Mouse (Mus musculus) layer of hippocampus, adult 18-20 months (tissue): Measurements from ENCODE around the gene Nck2. TPM values are rescaled to one million over a fixed set of nuclear protein-coding genes. Genes with fewer than 3 reads are reported as not detected.

Source experiments
- DNase-seq, 2 experiments: peaks; one replicate each; pipeline ENCODE4 v3.0.0; 2022; ENCODE audit warnings: low spot score in 2 of 2
- long read RNA-seq: library from polyadenylated mRNA; stranded (forward); transcript quantifications from one replicate; pipeline ENCODE4 v2.0.0, GENCODE M21; 2021
- total RNA-seq, 2 experiments: library from RNA; stranded (reverse); gene quantifications; 2 replicates each; pipeline ENCODE4 v1.2.3; 2021

Gene Nck2
- total RNA-seq = 10 to 100 TPM; 48.9 to 54.9 TPM
- long read RNA-seq, transcript Nck2-201 (5 exons, 2,772 nt) = major isoform, 93 of 108 reads
- long read RNA-seq, partial matches to known transcripts = 2 of 108 reads
- long read RNA-seq, other reads (novel, unspliced or antisense) = 13 of 108 reads

DNA sequence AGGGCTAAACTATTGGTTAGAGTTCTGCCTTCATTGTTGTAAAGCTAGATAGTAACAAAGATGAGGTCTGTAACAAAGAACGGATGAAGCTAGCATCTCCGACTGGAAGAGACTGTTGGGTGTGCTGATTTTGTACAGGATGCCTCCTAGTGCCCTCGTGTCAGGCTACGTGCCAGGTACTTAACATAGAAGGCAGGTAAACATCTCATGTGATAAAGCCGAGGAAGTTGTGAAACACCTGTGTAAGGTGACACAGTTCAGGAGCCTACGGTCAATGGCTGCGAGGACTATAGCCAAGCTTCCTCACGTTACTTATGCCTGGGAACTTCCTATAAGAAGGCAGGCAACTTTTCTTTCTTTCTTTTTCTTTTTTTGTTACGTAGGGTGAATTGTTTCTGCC lies at the start of gene Nck2:
Gene Nck2 (plus strand): TSS at position 49 of the 400 bp plus-strand sequence.
- no peak for DNase-seq

DNA sequence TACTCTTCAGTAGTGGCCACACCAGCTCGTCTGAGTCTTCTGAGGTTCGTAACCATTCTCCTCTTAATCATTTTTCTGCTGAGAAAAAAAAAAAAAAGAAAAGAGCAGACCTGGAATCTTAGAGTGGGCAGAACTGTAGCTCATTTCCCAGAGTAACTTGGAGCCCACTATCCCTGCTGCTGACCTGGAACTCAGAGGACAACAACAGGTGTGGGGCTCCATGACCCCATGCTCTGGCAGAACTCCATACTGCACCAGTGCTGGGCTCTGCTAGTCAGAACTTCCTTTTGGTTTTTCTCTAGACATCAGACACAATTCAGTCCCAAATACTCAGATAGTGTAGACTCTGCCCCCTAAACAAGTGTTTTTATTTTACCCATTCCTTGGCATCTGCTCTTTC lies 49.3 kb upstream of the Nck2 start:
- DNase-seq = no peak

DNA sequence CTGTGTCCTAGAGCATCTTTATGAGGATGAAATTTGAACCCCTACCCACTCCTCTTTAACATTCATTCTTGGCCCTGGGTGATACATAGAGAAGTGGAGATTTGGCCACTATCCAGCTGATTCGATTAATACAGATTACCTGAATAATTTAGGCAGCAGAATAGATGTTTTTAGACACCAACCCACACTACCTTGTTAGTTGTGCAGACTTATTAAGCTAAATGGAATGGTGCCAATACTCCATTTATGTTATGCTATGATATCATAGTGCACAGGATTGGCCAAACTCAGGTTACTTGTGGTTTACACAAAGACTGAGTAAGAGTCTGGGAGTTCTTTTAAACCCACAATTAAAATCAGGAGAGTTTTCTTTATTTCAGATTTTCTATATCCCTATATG lies 48.6 kb upstream of the Nck2 start:
- no peak for DNase-seq

DNA sequence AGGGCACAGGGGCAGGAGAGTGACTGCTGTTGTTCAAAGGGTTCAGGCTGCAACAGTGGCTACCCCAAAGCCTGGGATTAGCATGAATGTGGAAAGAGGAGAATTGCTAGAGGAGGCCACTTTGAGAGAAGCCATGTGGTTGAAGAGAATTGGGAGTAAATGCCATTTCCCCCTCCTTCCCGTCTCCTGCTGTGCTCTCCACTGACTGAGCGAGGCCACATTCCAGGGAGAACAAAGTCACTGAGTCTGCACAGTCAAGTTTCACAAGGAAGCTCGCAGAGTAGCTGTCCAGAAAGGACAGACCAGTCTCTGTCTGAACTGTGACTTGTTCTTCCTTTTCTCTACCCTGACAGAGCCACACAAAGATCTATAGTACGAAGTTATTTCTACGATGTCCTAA lies 47.9 kb upstream of the Nck2 start:
- DNase-seq = no peak

DNA sequence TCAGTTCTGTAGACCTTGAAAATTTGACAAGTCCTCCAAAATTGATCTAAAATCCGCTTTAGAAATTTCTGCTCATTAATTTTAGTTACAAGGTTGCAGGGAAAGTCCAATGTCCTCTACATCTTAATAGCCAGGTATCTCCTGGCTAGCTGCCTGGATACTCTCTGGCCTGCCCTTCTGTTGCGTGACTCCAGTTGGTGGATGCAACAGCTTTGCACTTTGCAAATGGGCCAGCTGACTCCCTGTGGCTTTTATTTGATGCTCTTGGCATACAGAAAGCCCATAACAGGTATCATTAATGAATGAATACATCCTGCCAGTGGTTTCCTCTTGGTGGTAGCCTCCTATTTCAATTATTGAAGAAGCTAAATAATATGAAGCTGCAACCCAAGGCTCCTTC lies 47.3 kb upstream of the Nck2 start:
- no peak for DNase-seq

DNA sequence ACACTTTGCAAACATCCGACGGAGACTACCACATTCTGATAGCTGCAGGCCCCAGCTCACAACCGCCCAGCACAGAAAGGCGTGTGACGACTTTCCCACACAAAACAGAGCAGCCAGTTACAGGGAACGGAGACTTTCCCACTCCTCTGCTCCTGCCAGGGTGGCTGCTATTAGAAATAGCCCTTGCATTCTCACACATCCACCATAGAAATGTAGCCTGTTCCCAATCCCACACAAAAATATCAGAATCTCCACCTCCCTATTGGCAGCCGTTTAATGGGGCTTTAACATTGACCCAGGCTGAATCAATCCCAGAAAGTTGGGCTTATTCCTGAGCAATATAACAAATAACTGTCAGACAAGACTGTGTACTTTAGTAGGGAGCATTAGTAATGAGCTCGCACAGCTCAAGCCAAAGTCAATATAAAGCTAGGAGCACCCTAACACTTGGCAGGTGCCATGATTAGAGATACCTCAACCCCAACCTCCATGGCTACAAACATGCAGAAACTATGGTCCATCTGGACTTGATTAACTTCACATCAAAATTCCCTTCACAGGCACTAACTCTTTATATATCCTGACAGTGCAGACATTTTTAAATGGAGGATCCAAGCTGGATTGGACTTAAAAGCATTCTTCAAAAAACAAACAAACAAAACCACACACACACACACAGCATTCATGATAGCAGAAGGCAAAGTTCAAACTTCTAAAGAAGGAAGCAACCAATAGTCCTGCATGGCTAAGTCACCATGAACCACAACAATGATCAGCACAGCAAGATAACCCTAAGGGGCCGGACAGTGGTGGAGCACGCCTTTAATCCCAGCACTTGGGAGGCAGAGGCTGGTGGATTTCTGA lies 45.4 kb upstream of the Nck2 start:
- no peak for DNase-seq

DNA sequence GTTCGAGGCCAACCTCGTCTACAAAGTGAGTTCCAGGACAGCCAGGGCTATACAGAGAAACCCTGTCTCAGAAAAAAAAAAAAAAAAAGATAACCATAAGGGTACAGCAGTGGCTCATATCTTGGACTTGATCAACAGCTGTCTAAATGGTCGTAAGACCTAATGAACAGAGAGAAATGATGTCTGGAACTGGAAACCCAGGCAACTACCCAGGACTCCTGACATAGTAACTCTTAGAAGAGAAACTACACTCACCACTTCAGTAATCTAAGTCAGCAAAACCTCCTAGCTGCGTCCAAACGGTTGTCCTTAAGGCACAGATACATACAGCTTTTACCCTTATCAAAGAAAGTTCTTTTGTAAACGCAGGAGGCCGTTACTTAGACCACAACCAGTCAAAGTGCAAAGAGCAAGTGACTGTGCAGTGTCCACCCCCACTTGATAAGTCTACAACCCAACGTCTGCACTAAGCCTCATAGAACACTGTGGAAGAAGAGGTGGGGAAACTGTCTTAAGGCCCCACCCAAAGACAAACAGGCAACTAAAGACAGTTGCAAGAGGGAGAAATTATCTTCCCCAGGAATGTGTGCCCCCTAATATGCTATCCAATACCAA lies 44.7 kb upstream of the Nck2 start:
- DNase-seq = no peak

DNA sequence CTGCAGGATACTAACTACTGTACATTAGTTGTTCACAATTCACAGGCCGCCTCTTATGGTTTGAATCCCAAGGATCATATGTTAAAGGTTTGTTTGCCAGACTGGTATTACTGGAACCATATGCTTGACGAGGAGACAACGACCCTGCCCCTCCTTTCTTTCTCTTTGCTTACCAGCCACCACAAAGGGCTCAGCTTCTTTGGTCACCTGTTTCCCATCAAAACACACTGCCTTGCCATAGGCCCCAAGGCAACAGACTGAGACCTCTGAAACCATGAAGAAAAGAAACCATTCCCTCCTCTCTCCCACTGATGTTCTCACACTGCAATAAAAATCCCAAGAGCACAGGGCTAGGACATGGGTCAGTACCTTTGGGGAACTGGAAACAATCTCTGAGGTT lies 43.7 kb upstream of the Nck2 start:
- no peak for DNase-seq

DNA sequence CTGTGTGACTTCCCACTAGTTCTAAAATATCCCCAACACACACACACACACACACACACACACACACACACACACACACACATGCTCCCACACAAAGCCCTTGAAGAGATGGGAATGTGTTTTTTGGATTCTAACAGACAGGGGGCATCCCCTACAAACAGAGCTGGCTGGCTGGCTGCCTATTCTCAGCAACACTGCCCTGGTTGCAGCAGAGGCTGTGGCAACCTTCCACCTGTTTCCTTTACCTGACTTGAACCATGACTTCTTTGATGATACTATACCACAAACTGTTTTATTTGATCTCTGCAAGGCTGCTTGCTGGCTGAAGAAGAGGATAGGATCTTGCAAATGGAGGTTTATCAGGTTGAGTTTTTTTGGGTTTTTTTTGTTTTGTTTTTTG lies 41.0 kb upstream of the Nck2 start:
- no peak for DNase-seq

DNA sequence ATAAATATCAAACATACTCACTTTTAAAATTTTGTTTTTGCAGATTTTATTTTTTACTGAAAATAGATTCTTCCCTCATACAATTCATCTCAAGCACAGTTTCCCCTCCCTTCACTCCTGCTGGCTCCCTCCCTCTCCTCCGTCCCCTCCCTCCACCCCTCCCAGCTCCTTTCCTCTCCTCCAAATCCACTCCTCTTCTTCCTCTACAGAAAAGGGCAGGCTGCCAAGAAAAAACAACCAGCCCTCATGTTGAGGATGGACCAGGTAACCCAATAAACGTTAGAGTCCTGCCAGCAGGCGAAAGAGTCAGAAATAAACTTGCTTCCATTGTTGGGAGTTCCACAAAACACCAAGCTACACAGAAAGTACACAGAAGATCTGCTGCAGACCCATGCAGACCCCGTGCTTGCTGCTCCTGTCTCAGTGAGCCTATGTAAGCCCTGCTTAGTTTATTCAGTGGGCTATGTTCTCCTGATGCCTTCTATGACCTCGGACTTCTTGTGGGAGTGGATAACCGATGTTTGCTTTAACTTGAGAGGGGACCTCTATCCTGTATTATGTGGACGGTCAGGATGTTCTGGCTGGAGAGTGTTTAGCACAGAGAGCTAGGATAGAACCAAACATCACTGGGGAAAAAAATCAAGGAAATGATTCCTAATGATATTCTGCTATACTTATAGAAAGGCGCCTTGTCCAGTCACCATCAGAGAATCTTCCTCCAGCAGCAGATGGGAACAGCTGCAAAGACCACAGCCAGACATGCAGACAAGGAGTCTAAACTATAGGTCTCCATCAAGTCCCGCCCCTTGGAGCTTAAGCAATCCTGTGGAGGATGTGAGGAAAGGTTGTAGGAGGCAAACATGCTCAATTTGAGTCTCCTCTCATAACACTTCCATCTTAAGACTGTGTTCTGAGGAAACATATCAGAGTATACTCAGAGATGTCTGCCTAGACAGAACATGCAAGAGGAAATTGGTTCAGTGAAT lies 39.4 kb upstream of the Nck2 start:
- DNase-seq = no peak

DNA sequence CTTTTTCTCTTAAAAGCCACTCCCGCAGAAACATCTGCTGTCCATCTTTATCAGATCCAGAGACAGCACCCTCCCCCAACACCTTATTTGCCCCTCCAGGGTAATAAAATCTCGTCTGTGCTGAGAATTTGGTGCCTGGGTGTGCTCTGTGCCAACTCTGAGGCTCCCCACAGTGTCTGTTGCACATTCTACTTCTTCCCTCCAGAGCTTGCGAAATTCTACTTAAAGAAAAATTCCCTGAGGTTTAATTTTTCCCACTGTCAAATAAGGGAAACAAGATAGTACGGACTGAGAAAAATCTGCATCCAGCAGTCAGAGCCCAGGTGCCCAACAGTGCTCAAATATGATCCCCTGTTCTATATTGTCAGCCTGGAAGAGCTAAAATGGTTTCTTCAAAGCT lies 35.4 kb upstream of the Nck2 start:
- no peak for DNase-seq

DNA sequence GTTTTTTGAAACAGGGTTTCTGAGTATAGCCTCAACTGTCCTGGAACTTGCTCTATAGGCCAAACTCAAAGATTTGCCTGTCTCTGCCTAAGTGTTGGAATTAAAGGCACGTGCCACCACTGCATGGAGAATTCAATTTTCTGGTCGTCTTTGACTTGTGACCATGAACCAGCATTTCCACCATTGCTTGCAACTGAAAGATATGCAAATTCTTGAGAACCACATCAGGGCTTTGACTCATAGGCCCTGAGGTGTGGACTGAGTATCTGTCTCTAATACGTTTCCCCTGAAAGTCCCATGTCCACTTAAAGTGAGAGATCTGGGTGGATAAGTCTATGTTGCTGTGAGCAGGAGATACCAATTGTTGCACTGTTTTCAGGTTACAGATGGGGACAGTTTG lies 31.6 kb upstream of the Nck2 start:
- DNase-seq = no peak

DNA sequence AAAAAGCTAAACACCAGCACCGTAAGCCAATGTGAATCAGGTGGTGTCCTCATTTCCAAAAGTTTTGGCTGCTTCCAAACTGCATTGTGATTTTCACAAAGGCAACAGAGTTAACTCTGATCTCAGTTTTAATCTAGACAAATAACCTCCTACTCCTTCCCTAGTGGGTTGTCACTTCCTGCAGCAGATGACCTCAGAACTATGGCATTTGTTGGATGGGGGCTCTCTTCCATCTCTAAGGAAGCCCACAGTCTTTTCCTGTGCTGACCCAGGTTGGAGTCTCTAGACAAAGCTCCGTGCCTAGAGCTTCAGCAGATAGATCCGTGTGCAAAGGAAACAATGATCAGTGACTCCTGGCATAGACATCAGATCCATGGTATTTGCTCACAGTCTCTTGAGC lies 31.1 kb upstream of the Nck2 start:
- no peak for DNase-seq

DNA sequence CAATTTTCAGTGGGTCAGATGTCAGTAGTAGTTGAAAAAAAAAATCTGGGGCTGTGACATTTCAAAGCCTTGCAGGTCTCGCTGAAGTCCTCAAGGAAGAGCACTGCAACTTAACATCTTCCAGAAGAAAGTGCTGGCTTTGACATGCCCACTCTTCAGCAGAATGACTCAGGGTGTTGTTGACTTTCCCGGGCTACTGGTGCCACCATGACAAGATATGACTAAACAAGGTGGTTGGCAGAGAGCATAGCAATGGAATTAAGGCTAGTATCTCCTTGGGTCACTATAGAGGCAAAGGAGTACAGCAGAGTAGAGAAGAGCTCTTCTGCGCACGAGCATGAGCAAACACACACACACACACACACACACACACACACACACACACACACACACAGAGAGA lies 30.6 kb upstream of the Nck2 start:
- DNase-seq = no peak

DNA sequence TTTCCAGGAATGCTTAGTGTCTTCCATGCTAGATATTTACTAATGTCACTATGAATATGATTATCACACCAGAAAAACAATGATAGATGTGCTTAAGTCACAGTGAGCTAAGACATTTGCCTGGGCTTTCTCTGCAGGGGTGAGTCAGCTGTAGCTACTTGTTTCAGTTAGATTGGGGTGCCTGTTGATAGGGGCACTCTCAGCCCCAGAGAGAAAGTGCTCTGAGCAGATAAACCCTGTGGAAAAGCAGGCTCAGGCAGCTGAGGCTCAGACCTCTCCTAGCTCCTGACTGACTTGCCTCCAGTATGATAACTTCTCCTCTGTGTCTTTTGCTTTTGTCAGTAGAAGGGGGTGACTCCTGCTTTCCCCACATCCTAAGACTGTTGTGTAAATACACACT lies 30.2 kb upstream of the Nck2 start:
- no peak for DNase-seq

DNA sequence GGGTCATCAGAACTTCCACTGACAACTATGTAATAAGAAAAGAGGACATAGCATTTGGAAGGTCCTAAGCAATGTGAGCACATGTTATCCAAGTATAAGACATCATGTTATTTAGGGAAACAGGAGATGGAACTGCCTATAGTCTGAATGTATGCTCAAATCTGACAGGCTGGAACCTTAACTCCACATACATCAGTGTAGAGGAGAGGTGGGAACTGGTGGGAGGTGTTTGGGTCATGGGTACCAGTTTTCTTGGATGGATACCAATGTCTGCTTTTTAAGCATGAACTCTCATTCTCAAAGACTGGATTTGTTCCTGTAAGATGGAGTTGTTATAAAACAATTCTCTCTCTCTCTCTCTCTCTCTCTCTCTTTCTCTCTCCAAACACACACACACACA lies 29.4 kb upstream of the Nck2 start:
- DNase-seq = no peak

DNA sequence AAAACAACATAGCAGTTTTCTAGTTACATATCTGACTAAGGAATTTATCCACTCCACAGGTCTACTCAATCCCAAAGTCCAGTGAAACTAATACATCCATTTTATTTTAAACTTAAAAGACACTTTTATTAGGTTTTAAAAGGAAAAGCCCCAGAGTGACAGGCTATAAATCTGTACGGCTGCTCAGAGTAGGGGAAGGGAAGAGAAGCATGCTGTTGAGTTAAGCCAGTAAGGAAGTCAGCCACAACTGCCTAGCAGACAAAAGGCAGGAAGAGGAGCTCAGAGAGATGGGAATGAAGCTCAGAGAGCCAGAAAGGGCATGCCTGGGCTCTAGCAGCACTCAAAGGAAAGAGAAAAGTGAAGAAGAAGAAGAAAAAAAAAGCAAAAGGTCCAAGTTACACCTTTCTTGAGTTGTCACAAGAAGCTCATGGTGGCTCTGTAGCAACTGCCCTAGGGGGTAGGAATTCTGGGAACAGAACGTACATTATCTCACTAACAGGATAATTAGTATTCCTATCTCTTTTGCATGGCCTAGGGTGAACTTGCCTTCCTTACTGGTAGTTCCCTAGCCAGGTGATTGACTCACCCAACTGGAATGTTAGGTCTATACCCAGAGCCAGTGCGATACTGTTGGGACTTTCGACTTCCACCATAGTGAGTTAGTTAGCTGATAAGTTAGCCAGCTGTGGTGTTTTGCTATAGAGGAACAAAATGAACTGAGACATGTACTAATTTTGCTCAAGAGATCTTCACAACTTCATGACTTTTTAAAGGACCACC lies 21.2 kb upstream of the Nck2 start:
- no peak for DNase-seq

DNA sequence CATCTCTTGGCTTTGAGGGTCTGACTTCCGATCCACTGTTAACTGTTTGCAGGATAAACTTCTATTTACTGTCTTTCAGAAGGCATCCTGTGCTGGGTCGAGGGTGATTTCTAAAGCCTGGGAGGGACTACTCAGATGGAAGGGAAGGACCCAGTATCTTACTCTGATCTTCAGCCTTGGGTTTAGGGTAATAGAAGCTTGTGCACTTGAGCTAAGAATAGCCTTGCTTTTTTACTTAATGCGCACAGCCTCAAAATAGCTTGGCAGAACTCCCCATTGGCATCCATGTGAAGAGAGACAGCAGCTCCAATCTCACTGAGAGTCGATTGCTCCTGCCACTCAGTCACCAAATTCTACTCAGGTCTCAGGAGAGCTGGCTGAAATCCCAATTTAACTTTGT lies 17.9 kb upstream of the Nck2 start:
- DNase-seq = peak; percentile 8 to 47

DNA sequence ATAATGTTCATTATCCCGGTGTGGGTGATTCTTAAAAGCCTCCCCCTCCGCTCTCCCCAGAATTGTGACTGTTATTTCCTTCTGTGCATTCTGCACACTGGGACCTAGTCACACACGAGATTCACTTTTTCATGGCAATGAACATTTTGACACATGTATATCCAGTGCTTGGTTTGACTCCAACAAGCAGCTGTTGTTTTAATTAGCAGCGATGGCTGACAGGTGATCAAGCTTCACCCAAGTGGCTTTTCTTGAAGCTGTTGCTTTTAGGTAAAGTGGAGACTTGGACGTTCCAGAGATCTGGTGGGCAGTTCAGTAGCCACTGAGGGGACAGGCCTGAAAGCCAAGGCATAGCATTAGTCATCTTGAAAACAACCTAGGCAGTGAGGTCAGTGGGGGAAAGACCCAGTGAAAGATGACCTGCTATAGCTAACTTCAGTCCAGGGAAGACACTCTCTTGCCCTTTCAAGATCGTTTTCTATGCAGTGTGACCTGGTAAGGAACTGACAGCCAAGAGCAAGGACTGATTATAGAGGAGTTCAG lies 17.3 kb upstream of the Nck2 start:
- DNase-seq = no peak
